ENCODE assay signal across 28 mouse cellular contexts in the genomic region with DNA sequence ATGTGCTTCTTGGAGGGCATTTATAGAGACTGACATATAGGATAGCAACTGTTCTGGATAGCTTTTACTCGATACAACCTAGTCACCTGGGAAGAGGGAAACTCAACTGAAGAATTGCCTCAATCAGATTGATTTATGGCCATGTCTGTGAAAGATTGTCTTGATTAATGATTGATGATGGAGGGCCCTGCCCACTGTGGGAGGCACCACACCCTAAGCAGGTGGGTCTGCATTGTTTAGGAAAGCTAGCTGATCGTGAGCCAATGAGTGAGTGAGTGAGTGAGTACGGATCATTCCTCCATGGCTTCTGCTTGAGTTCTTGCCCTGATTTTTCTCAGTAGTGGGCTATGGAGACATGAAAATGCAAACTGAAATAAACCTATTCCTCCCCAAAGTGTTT. TPM values are rescaled to one million over a fixed set of nuclear protein-coding genes. Genes with fewer than 3 reads are reported as not detected.
DNase-seq lines count a peak whose midpoint lies in the region; ATAC-seq and TF ChIP-seq lines count a peak whose summit lies in the region.
"Had no signal": no experiment of that assay in that cellular context is flagged by ENCODE, and none has a peak within 500 bp of the region (broad histone marks: within the 10 kb centered on the region; RNA-seq: fewer than 3 reads in every experiment).

No protein-coding gene starts in this region.

- no peak overlapping the region for H3K4me3 ChIP-seq in heart, embryonic 10.5 days
- no peak overlapping the region for H3K4me3 ChIP-seq in heart, embryonic 12.5 days
- H3K4me3 ChIP-seq in intestine, embryonic 15.5 days (replicated peaks): no peak overlapping the region
- H3K4me3 ChIP-seq in intestine, postnatal 0 days (ENCODE audit: low read depth, low read length): no peak overlapping the region
- H3K4me3 ChIP-seq in hindbrain, embryonic 11.5 days (ENCODE audit: low read depth, low read length): no peak overlapping the region
- H3K4me3 ChIP-seq: embryonic facial prominence, embryonic 13.5 days; embryonic facial prominence, embryonic 15.5 days; erythroblast, embryonic 14.5 days; forebrain, embryonic 10.5 days; forebrain, embryonic 12.5 days had no signal

- ATAC-seq in heart, embryonic 12.5 days (ENCODE audit: insufficient number of reproducible peaks, low FRiP score): no peak
- peak; percentile 88 for ATAC-seq in intestine, embryonic 15.5 days
- peak; percentile 85 for ATAC-seq in intestine, postnatal 0 days
- no peak for ATAC-seq in CD4-positive, CD25-positive, alpha-beta regulatory T cell, adult 4 months
- ATAC-seq in hindbrain, embryonic 11.5 days (ENCODE audit: low FRiP score): no peak
- ATAC-seq: activated CD4-positive, CD25-positive, alpha-beta regulatory T cell, adult 4 months; forebrain, embryonic 14.5 days; forebrain, embryonic 16.5 days; Patski had no signal

- no peak overlapping the region for H3K27ac ChIP-seq in heart, embryonic 10.5 days
- H3K27ac ChIP-seq in heart, embryonic 12.5 days (ENCODE audit: poor library complexity, severe bottlenecking): no peak overlapping the region
- H3K27ac ChIP-seq in intestine, embryonic 15.5 days: no peak overlapping the region
- H3K27ac ChIP-seq in intestine, postnatal 0 days (ENCODE audit: low read depth, low read length): no peak overlapping the region
- H3K27ac ChIP-seq in hindbrain, embryonic 11.5 days (ENCODE audit: low read depth, low read length): no peak overlapping the region
- H3K27ac ChIP-seq: embryonic facial prominence, embryonic 13.5 days; embryonic facial prominence, embryonic 15.5 days; forebrain, embryonic 10.5 days; forebrain, embryonic 12.5 days had no signal

- peaks cover 7% of the 10 kb centered on the region for H3K4me1 ChIP-seq in heart, embryonic 10.5 days
- peaks cover 7% of the 10 kb centered on the region for H3K4me1 ChIP-seq in heart, embryonic 12.5 days (replicated peaks)
- H3K4me1 ChIP-seq in intestine, embryonic 15.5 days (replicated peaks): no peaks in the 10 kb centered on the region
- H3K4me1 ChIP-seq in intestine, postnatal 0 days (replicated peaks; ENCODE audit: control insufficient read depth, insufficient read depth, low read length): no peaks in the 10 kb centered on the region; the same call in 1 of the 2 replicates
- H3K4me1 ChIP-seq in hindbrain, embryonic 11.5 days (replicated peaks; ENCODE audit: control insufficient read depth, insufficient read depth, low read length): no peaks in the 10 kb centered on the region
- H3K4me1 ChIP-seq: embryonic facial prominence, embryonic 13.5 days; embryonic facial prominence, embryonic 15.5 days; forebrain, embryonic 10.5 days; forebrain, embryonic 12.5 days had no signal

- H3K4me2 ChIP-seq in heart, embryonic 12.5 days: no peak overlapping the region
- H3K4me2 ChIP-seq in intestine, embryonic 15.5 days (replicated peaks): no peak overlapping the region
- no peak overlapping the region for H3K4me2 ChIP-seq in intestine, postnatal 0 days (replicated peaks; ENCODE audit: low read depth)
- H3K4me2 ChIP-seq in hindbrain, embryonic 11.5 days (replicated peaks; ENCODE audit: low read depth, low read length): no peak overlapping the region
- H3K4me2 ChIP-seq: embryonic facial prominence, embryonic 13.5 days; embryonic facial prominence, embryonic 15.5 days; forebrain, embryonic 12.5 days had no signal

- H3K36me3 ChIP-seq in heart, embryonic 10.5 days: no peaks in the 10 kb centered on the region
- no peaks in the 10 kb centered on the region for H3K36me3 ChIP-seq in heart, embryonic 12.5 days
- H3K36me3 ChIP-seq in intestine, embryonic 15.5 days: no peaks in the 10 kb centered on the region
- H3K36me3 ChIP-seq in intestine, postnatal 0 days (ENCODE audit: control insufficient read depth, insufficient read depth): no peaks in the 10 kb centered on the region
- no peaks in the 10 kb centered on the region for H3K36me3 ChIP-seq in hindbrain, embryonic 11.5 days (ENCODE audit: control insufficient read depth, insufficient read depth, low read length)
- H3K36me3 ChIP-seq: embryonic facial prominence, embryonic 13.5 days; embryonic facial prominence, embryonic 15.5 days; forebrain, embryonic 10.5 days; forebrain, embryonic 12.5 days; G1E had no signal

- no peak overlapping the region for H3K9ac ChIP-seq in heart, embryonic 12.5 days
- H3K9ac ChIP-seq in intestine, embryonic 15.5 days: no peak overlapping the region
- no peak overlapping the region for H3K9ac ChIP-seq in intestine, postnatal 0 days (ENCODE audit: low read depth, low read length)
- H3K9ac ChIP-seq in hindbrain, embryonic 11.5 days (ENCODE audit: low read depth, low read length): no peak overlapping the region
- H3K9ac ChIP-seq: embryonic facial prominence, embryonic 13.5 days; embryonic facial prominence, embryonic 15.5 days; forebrain, embryonic 12.5 days had no signal

- peak; percentile 6 for DNase-seq in heart, embryonic 10.5 days (ENCODE audit: low spot score)
- DNase-seq in thymus, postnatal 14 days: no peak
- DNase-seq in hindbrain, embryonic 11.5 days (ENCODE audit: low spot score): no peak
- DNase-seq: adrenal gland, adult 2 months; adrenal gland, postnatal 10 days; adrenal gland, postnatal 25 days; cerebellum, adult 11 months; cerebellum, adult 18-20 months; cerebellum, adult 8-10 months; cerebellum, adult 9-11 months; cerebellum, postnatal 14 days; cerebellum, postnatal 36 days; embryo, embryonic 11 days had no signal

- H3K9me3 ChIP-seq in heart, embryonic 10.5 days: no peaks in the 10 kb centered on the region
- no peaks in the 10 kb centered on the region for H3K9me3 ChIP-seq in heart, embryonic 12.5 days (replicated peaks)
- H3K9me3 ChIP-seq in intestine, embryonic 15.5 days: no peaks in the 10 kb centered on the region
- H3K9me3 ChIP-seq in intestine, postnatal 0 days (ENCODE audit: control insufficient read depth): no peaks in the 10 kb centered on the region
- H3K9me3 ChIP-seq in hindbrain, embryonic 11.5 days (ENCODE audit: control insufficient read depth, low read length): no peaks in the 10 kb centered on the region
- H3K9me3 ChIP-seq: embryonic facial prominence, embryonic 13.5 days; embryonic facial prominence, embryonic 15.5 days; forebrain, embryonic 10.5 days; forebrain, embryonic 12.5 days; G1E had no signal

- no peak for TF ChIP-seq CTCF in intestine, postnatal 0 days (IDR thresholded peaks at IDR 0.05; ENCODE audit: low read depth)

- H3K27me3 ChIP-seq in heart, embryonic 10.5 days (ENCODE audit: insufficient read depth, poor library complexity, severe bottlenecking): peaks cover 4% of the 10 kb centered on the region; the same call in 1 of the 2 replicates
- H3K27me3 ChIP-seq in heart, embryonic 12.5 days (replicated peaks): no peaks in the 10 kb centered on the region
- no peaks in the 10 kb centered on the region for H3K27me3 ChIP-seq in intestine, embryonic 15.5 days (replicated peaks)
- H3K27me3 ChIP-seq in intestine, postnatal 0 days (replicated peaks; ENCODE audit: control insufficient read depth, insufficient read depth, low read length): no peaks in the 10 kb centered on the region
- no peaks in the 10 kb centered on the region for H3K27me3 ChIP-seq in hindbrain, embryonic 11.5 days (ENCODE audit: control insufficient read depth, insufficient read depth, low read length)
- H3K27me3 ChIP-seq: CH12.LX; embryonic facial prominence, embryonic 13.5 days; embryonic facial prominence, embryonic 15.5 days; forebrain, embryonic 12.5 days; Patski had no signal

- 83% methylated on average over 3 of the region's 3 CpGs for WGBS in heart, embryonic 10.5 days
- 88% methylated on average over 3 of the region's 3 CpGs for WGBS in heart, embryonic 12.5 days
- 62% methylated on average over 3 of the region's 3 CpGs for WGBS in intestine, embryonic 15.5 days
- WGBS in intestine, postnatal 0 days: 44% methylated on average over 3 of the region's 3 CpGs
- WGBS in hindbrain, embryonic 11.5 days: 79% methylated on average over 3 of the region's 3 CpGs

RNA-seq across cellular contexts. Expression of a gene that starts 34.6 kb away (rescaled TPM):
- polyA plus RNA-seq in heart, embryonic 10.5 days (2016; fragmentation: Nextera tagmentation; extraction: Ambion mirVana): 0.92 and 1.1 TPM in 2 replicates
- 0.95 and 1.3 TPM in 2 replicates for polyA plus RNA-seq in heart, embryonic 12.5 days (2016; fragmentation: Nextera tagmentation; extraction: Ambion mirVana)
- 2.2 and 2.5 TPM in 2 replicates for polyA plus RNA-seq in intestine, embryonic 15.5 days (2015; fragmentation: Nextera tagmentation; extraction: Ambion mirVana)
- polyA plus RNA-seq in intestine, postnatal 0 days (2015; fragmentation: Nextera tagmentation; extraction: Ambion mirVana): 1.8 and 2.1 TPM in 2 replicates
- not detected for polyA plus RNA-seq in CD4-positive, CD25-positive, alpha-beta regulatory T cell, adult 4 months (2017; shearing (Covaris generic))
- polyA plus RNA-seq in hindbrain, embryonic 11.5 days (2014; fragmentation: Nextera tagmentation; extraction: Ambion mirVana): 0.34 and 0.40 TPM in 2 replicates
- polyA plus RNA-seq: embryonic facial prominence, embryonic 13.5 days; erythroblast, embryonic 14.5 days; forebrain, embryonic 10.5 days; forebrain, embryonic 12.5 days; forebrain, embryonic 16.5 days; G1E had no signal

RNA-seq across cellular contexts. Expression of a gene that starts 41.1 kb away (rescaled TPM):
- 13.7 and 37.5 TPM in 2 replicates for polyA plus RNA-seq in heart, embryonic 10.5 days (2016; fragmentation: Nextera tagmentation; extraction: Ambion mirVana)
- 11.4 and 11.8 TPM in 2 replicates for polyA plus RNA-seq in heart, embryonic 12.5 days (2016; fragmentation: Nextera tagmentation; extraction: Ambion mirVana)
- polyA plus RNA-seq in intestine, embryonic 15.5 days (2015; fragmentation: Nextera tagmentation; extraction: Ambion mirVana): 68.7 and 77.8 TPM in 2 replicates
- 73.4 and 93.7 TPM in 2 replicates for polyA plus RNA-seq in intestine, postnatal 0 days (2015; fragmentation: Nextera tagmentation; extraction: Ambion mirVana)
- 1 to 10 TPM in 1 of 2 experiments, not detected in 1; 1.1 TPM for polyA plus RNA-seq in CD4-positive, CD25-positive, alpha-beta regulatory T cell, adult 4 months (2017; shearing (Covaris generic))
- polyA plus RNA-seq in hindbrain, embryonic 11.5 days (2014; fragmentation: Nextera tagmentation; extraction: Ambion mirVana): 38.3 and 47.8 TPM in 2 replicates
- polyA plus RNA-seq: activated CD4-positive, CD25-positive, alpha-beta regulatory T cell, adult 4 months; erythroblast, embryonic 14.5 days; G1E had no signal

RNA-seq across cellular contexts. Expression of a gene that starts 59.3 kb away (rescaled TPM):
- 276 and 315 TPM in 2 replicates for polyA plus RNA-seq in heart, embryonic 10.5 days (2016; fragmentation: Nextera tagmentation; extraction: Ambion mirVana)
- polyA plus RNA-seq in heart, embryonic 12.5 days (2016; fragmentation: Nextera tagmentation; extraction: Ambion mirVana): 351 and 387 TPM in 2 replicates
- 388 and 395 TPM in 2 replicates for polyA plus RNA-seq in intestine, embryonic 15.5 days (2015; fragmentation: Nextera tagmentation; extraction: Ambion mirVana)
- polyA plus RNA-seq in intestine, postnatal 0 days (2015; fragmentation: Nextera tagmentation; extraction: Ambion mirVana): 339 and 374 TPM in 2 replicates
- 100 to 1,000 TPM; 226 to 278 TPM for polyA plus RNA-seq in CD4-positive, CD25-positive, alpha-beta regulatory T cell, adult 4 months (2017; shearing (Covaris generic))
- 41.1 and 43.4 TPM in 2 replicates for polyA plus RNA-seq in hindbrain, embryonic 11.5 days (2014; fragmentation: Nextera tagmentation; extraction: Ambion mirVana)

Comparison
In these comparisons a context has a peak if more than half of its experiments do, and no peak if none do; other contexts are left out.
1. ATAC-seq: peak in intestine, embryonic 15.5 days (single experiment) and intestine, postnatal 0 days (single experiment); none in heart, embryonic 12.5 days (single experiment), CD4-positive, CD25-positive, alpha-beta regulatory T cell, adult 4 months (single experiment) and hindbrain, embryonic 11.5 days (single experiment).